Mouse (Mus musculus) intestine, embryonic 16.5 days (tissue): ENCODE data around the gene Fam84b. TPM values are rescaled to one million over a fixed set of nuclear protein-coding genes. Genes with fewer than 3 reads are reported as not detected.

Experiments used
- ATAC-seq: fragments of 200-750 bp; cut with Nextera tagmentation; 2 replicates; pipeline ENCODE4 v1.8.0; 2017; ENCODE audit warnings: moderate TSS enrichment, moderate library complexity
- H3K27ac ChIP-seq: fragments of 300-500 bp; sonication (generic); 2 replicates; pipeline ENCODE4 v1.5.1; 2014; ENCODE audit warnings: mild to moderate bottlenecking, low read length
- H3K27me3 ChIP-seq: fragments of 300-500 bp; sonication (generic); replicated peaks from 2 replicates; pipeline ENCODE4 v1.6.1; 2014; ENCODE audit warnings: low read length, control low read depth, mixed read lengths; ENCODE audit not compliant: control insufficient read depth, insufficient read depth
- H3K36me3 ChIP-seq: fragments of 300-500 bp; sonication (generic); 2 replicates; pipeline ENCODE4 v1.6.1; 2014; ENCODE audit warnings: low read length, control low read depth; ENCODE audit not compliant: control insufficient read depth, insufficient read depth
- H3K4me1 ChIP-seq: fragments of 300-500 bp; sonication (generic); 2 replicates; pipeline ENCODE4 v1.6.1; 2014; ENCODE audit warnings: low read length, control low read depth, mixed read lengths; ENCODE audit not compliant: control insufficient read depth, insufficient read depth
- H3K4me2 ChIP-seq: fragments of 300-500 bp; sonication (generic); 2 replicates; pipeline ENCODE4 v1.6.1; 2014; ENCODE audit warnings: low read depth, low read length, control low read depth
- H3K4me3 ChIP-seq: fragments of 300-500 bp; sonication (generic); 2 replicates; pipeline ENCODE4 v1.5.1; 2014; ENCODE audit warnings: mild to moderate bottlenecking, low read length
- H3K9ac ChIP-seq: fragments of 300-500 bp; sonication (generic); 2 replicates; pipeline ENCODE4 v1.6.1; 2014; ENCODE audit warnings: low read depth, low read length
- H3K9me3 ChIP-seq: fragments of 300-500 bp; sonication (generic); 2 replicates; pipeline ENCODE4 v1.6.1; 2016; ENCODE audit warnings: low read length, control low read depth; ENCODE audit not compliant: control insufficient read depth
- WGBS: fragments of 180-500 bp; shearing (Covaris S2); extraction: QIAGEN DNeasy Blood & Tissue Kit; methylation state at CpG from one replicate; pipeline ENCODE4 v1.1.7; 2014; 5-methylcytosine and 5-hydroxymethylcytosine counted together
- polyA plus RNA-seq: library from polyadenylated mRNA; unstranded; fragments of >200 nt; fragmentation: Nextera tagmentation; extraction: Ambion mirVana; gene quantifications from 2 replicates; pipeline ENCODE4 v1.2.1, GENCODE M21; 2015

Gene Fam84b
- polyA plus RNA-seq, 1 experiment from 2014 or later: 47.8 TPM

- no peak for ATAC-seq
- Histone ChIP-seq H3K36me3 (no peaks in the 10 kb centered on the region), H3K27me3 (no peaks in the 10 kb centered on the region), H3K27ac (peak overlapping the region; percentile 2; the same call in 1 of the 2 replicates), H3K9ac (no peak overlapping the region), H3K4me3 (no peak overlapping the region), H3K4me2 (no peak overlapping the region), H3K9me3 (no peaks in the 10 kb centered on the region), H3K4me1 (peaks cover 22% of the 10 kb centered on the region; the same call in 1 of the 2 replicates)
- 41% methylated on average over 4 of the region's 4 CpGs for WGBS
These were observed 17.3 kb downstream of the Fam84b start for GRCm38 (mm10) chr15:60836321-60836720.

GRCm38 (mm10) chr15:60834598-60835571, 18.7 kb downstream of the Fam84b start:
- H3K27me3 ChIP-seq: no peaks in the 10 kb centered on the region
- H3K9me3 ChIP-seq: no peaks in the 10 kb centered on the region
- H3K4me1 ChIP-seq: peaks cover 22% of the 10 kb centered on the region; the same call in 1 of the 2 replicates
- H3K4me3 ChIP-seq: no peak overlapping the region
- no peaks in the 10 kb centered on the region for H3K36me3 ChIP-seq
- H3K9ac ChIP-seq: no peak overlapping the region
- H3K27ac ChIP-seq: peak overlapping the region; percentile 57; the same call in 1 of the 2 replicates
- no peak overlapping the region for H3K4me2 ChIP-seq
- WGBS: 79% methylated on average over 5 of the region's 5 CpGs
- ATAC-seq: peak; percentile 82

DNA sequence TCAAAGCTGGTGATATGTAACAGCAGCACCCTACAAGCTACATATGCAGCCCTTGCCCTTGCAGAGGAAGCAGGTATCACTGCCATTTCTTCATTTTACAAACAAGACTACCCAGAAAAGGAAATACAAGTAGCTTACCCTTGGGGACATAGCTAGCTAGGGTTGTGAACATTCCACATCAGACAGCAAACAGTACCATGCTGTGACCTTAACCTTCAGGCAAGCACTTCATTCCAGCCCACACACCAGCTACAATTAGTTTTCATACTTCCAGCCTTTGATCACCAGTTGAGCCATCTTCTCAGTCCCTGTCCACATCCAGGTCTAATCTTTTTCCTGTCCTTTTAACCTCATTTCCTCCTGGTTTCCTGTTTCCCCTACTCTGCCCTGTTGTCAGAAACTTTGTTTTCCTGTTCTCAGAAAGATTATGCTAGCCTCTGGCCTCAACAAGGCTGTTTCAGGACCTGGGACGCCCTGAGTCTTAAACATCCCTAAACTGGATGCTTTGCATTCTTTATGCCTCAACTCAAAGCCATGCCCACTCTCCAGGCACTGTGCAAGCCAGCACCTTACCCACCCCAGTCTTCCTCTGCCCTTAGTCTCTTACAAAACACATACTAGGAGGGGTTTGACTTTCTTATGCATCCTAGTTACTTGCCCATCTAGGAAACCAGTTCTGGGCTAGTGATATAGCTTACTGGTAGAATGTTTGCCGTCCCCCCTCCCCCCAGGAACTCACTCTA, 19.9 kb downstream of the Fam84b start:
- Histone ChIP-seq H3K9me3 (no peaks in the 10 kb centered on the region), H3K4me2 (no peak overlapping the region), H3K27ac (no peak overlapping the region), H3K9ac (no peak overlapping the region), H3K4me3 (no peak overlapping the region), H3K4me1 (peaks cover 13% of the 10 kb centered on the region; the same call in 1 of the 2 replicates), H3K27me3 (no peaks in the 10 kb centered on the region), H3K36me3 (no peaks in the 10 kb centered on the region)
- no peak for ATAC-seq
- 41% methylated on average over 2 of the region's 2 CpGs for WGBS

DNA sequence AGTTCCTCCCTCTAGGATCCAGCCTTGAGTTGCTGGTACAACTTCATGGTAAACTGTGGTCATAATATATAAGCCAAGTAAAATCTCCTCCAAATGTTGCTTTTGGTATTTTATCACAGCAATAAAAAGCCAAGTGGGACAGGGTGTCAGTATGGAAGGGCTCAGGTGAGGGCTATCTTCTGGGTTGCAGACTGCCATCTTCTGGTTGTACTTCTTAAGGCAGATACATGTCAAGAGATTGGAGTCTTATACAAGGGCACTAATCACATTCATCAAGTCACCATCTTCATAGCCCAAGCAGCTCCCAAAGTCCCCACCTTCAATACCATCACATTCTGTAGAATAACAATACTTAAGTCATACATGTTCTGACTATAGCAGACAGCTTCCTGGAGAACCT, 21.0 kb downstream of the Fam84b start:
- Histone ChIP-seq H3K4me2 (no peak overlapping the region), H3K27me3 (no peaks in the 10 kb centered on the region), H3K9me3 (no peaks in the 10 kb centered on the region), H3K4me1 (peaks cover 5% of the 10 kb centered on the region; the same call in 1 of the 2 replicates), H3K4me3 (no peak overlapping the region), H3K36me3 (no peaks in the 10 kb centered on the region), H3K27ac (no peak overlapping the region), H3K9ac (no peak overlapping the region)
- ATAC-seq: no peak

DNA sequence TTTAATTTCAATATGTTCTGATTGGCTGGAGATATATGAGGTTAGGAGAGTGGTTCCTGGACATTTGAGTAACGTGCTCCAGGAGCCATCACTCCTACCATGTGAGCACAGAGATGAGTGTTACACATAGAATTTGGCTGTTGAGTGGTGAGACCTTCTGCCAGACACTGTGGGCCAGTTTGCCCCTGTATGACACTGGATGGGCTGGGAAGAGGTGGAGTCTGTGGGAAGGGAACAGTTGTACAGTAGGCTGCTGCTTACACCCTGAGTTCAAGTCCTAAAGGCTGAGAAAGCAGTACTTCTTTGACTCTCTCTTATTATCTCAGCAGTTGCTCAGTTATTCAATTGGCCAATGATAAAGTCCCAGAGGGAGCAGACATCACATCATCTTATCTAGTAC, 27.4 kb downstream of the Fam84b start:
- H3K27me3 ChIP-seq: no peaks in the 10 kb centered on the region
- H3K27ac ChIP-seq: no peak overlapping the region
- 67% methylated on average over 1 of the region's 1 CpGs for WGBS
- H3K9ac ChIP-seq: no peak overlapping the region
- H3K4me2 ChIP-seq: no peak overlapping the region
- H3K9me3 ChIP-seq: no peaks in the 10 kb centered on the region
- H3K4me1 ChIP-seq: 0 out of 2 replicates have a peak, but pooled peaks cover 2% of the 10 kb centered on the region
- H3K36me3 ChIP-seq: no peaks in the 10 kb centered on the region
- no peak overlapping the region for H3K4me3 ChIP-seq
- ATAC-seq: no peak

DNA sequence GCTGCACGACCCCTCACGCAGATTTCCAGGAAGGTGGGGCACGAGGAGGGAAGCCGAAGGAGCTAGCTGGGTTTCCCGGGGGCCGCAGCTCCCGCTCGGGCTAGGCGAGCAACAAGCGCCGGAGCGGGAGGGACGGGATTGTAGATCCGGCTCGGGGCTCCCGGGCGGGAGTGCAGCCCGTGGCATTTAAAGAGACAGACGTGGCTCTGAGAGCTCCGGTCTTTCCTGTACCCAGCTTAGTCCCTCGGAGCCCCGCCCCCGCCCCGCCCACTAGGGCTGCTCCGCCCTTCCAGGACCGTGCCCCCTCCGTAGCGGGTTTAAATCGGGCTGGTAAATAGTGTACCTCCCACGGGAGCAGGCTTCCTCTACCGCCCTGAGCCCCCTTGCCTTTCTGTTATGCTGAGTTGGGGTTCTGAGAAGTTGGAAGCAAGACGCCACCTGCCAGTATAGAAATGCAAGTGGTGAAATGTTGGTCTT, 28.8 kb downstream of the Fam84b start:
- no peaks in the 10 kb centered on the region for H3K27me3 ChIP-seq
- peak overlapping the region; percentile 98 for H3K27ac ChIP-seq
- H3K9me3 ChIP-seq: no peaks in the 10 kb centered on the region
- H3K36me3 ChIP-seq: no peaks in the 10 kb centered on the region
- H3K4me1 ChIP-seq: 0 out of 2 replicates have a peak, but pooled peaks cover 2% of the 10 kb centered on the region
- ATAC-seq: peak; percentile 90
- peak overlapping the region; percentile 89 for H3K9ac ChIP-seq
- peak overlapping the region; percentile 75 for H3K4me3 ChIP-seq
- under 1% methylated on average over 32 of the region's 32 CpGs for WGBS
- peak overlapping the region; percentile 92 for H3K4me2 ChIP-seq

DNA sequence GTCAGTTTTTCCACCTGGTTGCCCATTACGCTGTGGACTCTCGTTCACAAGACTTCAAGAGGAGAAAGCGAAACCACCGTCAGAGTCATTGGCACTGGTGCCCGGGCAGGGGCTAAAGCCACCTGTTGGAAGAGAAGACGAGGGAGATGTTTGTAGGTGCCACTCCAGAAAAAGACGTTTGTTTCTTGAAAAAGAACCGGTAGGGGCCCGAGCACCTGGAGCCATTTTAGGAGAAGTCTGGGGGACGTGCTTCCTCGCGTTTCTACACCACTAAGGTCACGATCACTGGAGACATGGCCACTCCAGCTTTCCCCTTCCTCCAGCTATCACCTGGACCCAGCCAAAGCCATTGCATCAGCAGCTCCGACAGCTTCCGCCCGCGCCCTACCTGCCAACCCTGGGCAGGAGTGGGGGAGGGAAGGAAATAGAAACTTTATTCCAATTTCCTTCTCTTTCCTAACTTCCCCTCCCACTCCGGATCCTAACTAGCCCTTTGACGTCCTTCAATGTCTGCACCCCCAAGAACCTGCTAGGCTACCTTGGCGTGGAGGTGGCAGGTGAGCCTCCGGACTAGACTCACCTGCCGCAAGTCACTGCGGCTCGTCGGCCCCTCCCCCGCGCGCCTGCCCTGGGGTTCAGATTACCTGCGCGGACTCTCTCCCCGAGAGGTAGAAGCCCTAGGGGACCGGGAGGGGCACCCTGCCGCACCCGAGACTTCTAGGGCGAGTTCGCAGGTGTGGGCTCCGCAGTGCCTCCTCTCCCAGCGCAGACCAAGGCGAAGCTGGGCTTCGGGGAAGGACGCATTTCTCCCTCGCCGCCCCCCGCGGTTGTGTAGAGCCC, 29.5 kb downstream of the Fam84b start:
- Histone ChIP-seq H3K9me3 (no peaks in the 10 kb centered on the region), H3K4me2 (peak overlapping the region; percentile 92), H3K4me3 (peak overlapping the region; percentile 75), H3K9ac (peak overlapping the region; percentile 89), H3K27ac (peak overlapping the region; percentile 98), H3K36me3 (no peaks in the 10 kb centered on the region), H3K4me1 (0 out of 2 replicates have a peak, but pooled peaks cover 2% of the 10 kb centered on the region), H3K27me3 (no peaks in the 10 kb centered on the region)
- WGBS: 0% methylated on average over 45 of the region's 45 CpGs
- peak; percentile 83 for ATAC-seq

- Histone ChIP-seq H3K9ac (peak overlapping the region; percentile 89), H3K27me3 (no peaks in the 10 kb centered on the region), H3K4me3 (peak overlapping the region; percentile 75), H3K36me3 (no peaks in the 10 kb centered on the region), H3K4me2 (peak overlapping the region; percentile 92), H3K27ac (peak overlapping the region; percentile 98), H3K4me1 (0 out of 2 replicates have a peak, but pooled peaks cover 2% of the 10 kb centered on the region), H3K9me3 (no peaks in the 10 kb centered on the region)
- WGBS: under 1% methylated on average over 24 of the region's 24 CpGs
- ATAC-seq: no peak; the same call in 1 of the 2 replicates
These were observed 30.0 kb downstream of the Fam84b start for GRCm38 (mm10) chr15:60823620-60823869.
